Mouse (Mus musculus) heart, postnatal 4 days (tissue): ENCODE results near the gene Uxs1. TPM values are rescaled to one million over a fixed set of nuclear protein-coding genes. Genes with fewer than 3 reads are reported as not detected.

Experiments used
- DNase-seq: peaks from one replicate; pipeline ENCODE4 v3.0.0; 2021
- total RNA-seq, 2 experiments: library from RNA; stranded (reverse); gene quantifications; 2 replicates each; pipeline ENCODE4 v1.2.3; 2021

The Uxs1 gene
- total RNA-seq, 2 experiments from 2014 or later: 15.7 to 18.9 TPM

GRCm38 (mm10) chr1:43789765-43790164, 37.8 kb downstream of the Uxs1 start:
- DNase-seq: no peak

GRCm38 (mm10) chr1:43786711-43787110, 40.9 kb downstream of the Uxs1 start:
- no peak for DNase-seq

- DNase-seq: no peak
These were observed 42.3 kb downstream of the Uxs1 start for GRCm38 (mm10) chr1:43785316-43785715.

GRCm38 (mm10) chr1:43783186-43783585, 44.4 kb downstream of the Uxs1 start:
- DNase-seq: no peak

GRCm38 (mm10) chr1:43782680-43783079, 44.9 kb downstream of the Uxs1 start:
- no peak for DNase-seq

GRCm38 (mm10) chr1:43781672-43782071, 45.9 kb downstream of the Uxs1 start:
- DNase-seq: no peak

GRCm38 (mm10) chr1:43781195-43781594, 46.4 kb downstream of the Uxs1 start:
- no peak for DNase-seq

- DNase-seq: peak; percentile 32
These were observed 51.5 kb downstream of the Uxs1 start for GRCm38 (mm10) chr1:43776106-43776505.

- no peak for DNase-seq
These were observed 53.5 kb downstream of the Uxs1 start for GRCm38 (mm10) chr1:43774126-43774525.

- no peak for DNase-seq
These were observed 54.9 kb downstream of the Uxs1 start for GRCm38 (mm10) chr1:43772694-43773093.

GRCm38 (mm10) chr1:43770032-43770431, 57.6 kb downstream of the Uxs1 start:
- no peak for DNase-seq

- DNase-seq: no peak
These were observed 58.3 kb downstream of the Uxs1 start for GRCm38 (mm10) chr1:43769348-43769747.

GRCm38 (mm10) chr1:43768385-43768990, 59.1 kb downstream of the Uxs1 start:
- no peak for DNase-seq

- DNase-seq: no peak
These were observed 61.3 kb downstream of the Uxs1 start for GRCm38 (mm10) chr1:43766328-43766727.

GRCm38 (mm10) chr1:43764481-43764880, 63.1 kb downstream of the Uxs1 start:
- no peak for DNase-seq

- no peak for DNase-seq
These were observed 67.5 kb downstream of the Uxs1 start for GRCm38 (mm10) chr1:43760085-43760484.

- no peak for DNase-seq
These were observed 72.9 kb downstream of the Uxs1 start for GRCm38 (mm10) chr1:43754448-43755312.

- no peak for DNase-seq
These were observed 89.1 kb downstream of the Uxs1 start for GRCm38 (mm10) chr1:43738519-43738894.

- DNase-seq: peak; percentile 78
These were observed 89.6 kb downstream of the Uxs1 start for GRCm38 (mm10) chr1:43737812-43738518.

GRCm38 (mm10) chr1:43732657-43733056, 94.9 kb downstream of the Uxs1 start:
- DNase-seq: no peak

GRCm38 (mm10) chr1:43732100-43732499, 95.5 kb downstream of the Uxs1 start:
- no peak for DNase-seq

- DNase-seq: peak; percentile 80
These were observed 97.1 kb downstream of the Uxs1 start, which contains the start of gene 1500015O10Rik for GRCm38 (mm10) chr1:43730491-43730924. Gene 1500015O10Rik (plus strand): TSS chr1:43730602.

GRCm38 (mm10) chr1:43722459-43722858, 105.1 kb downstream of the Uxs1 start:
- DNase-seq: no peak
